Mouse (Mus musculus) forebrain, embryonic 10.5 days (tissue): ENCODE measurements around the gene Gm20696. TPM values are rescaled to one million over a fixed set of nuclear protein-coding genes. Genes with fewer than 3 reads are reported as not detected.

ENCODE experiments used
- DNase-seq: peaks from one replicate; pipeline ENCODE4 v3.0.0-alpha.2; 2017; ENCODE audit warnings: low spot score; ENCODE audit errors: extremely low spot score
- H3K27ac ChIP-seq: fragments of 300-500 bp; sonication (generic); 2 replicates; pipeline ENCODE4 v1.5.1; 2016; ENCODE audit warnings: mild to moderate bottlenecking
- H3K27me3 ChIP-seq: fragments of 300-500 bp; sonication (generic); 2 replicates; pipeline ENCODE4 v1.6.1; 2016; ENCODE audit warnings: mild to moderate bottlenecking; ENCODE audit not compliant: poor library complexity, severe bottlenecking
- H3K36me3 ChIP-seq: fragments of 300-500 bp; sonication (generic); replicated peaks from 2 replicates; pipeline ENCODE4 v1.6.1; 2016; ENCODE audit warnings: mild to moderate bottlenecking, moderate library complexity
- H3K4me1 ChIP-seq: fragments of 300-500 bp; sonication (generic); 2 replicates; pipeline ENCODE4 v1.6.1; 2016
- H3K4me3 ChIP-seq: fragments of 300-500 bp; sonication (generic); 2 replicates; pipeline ENCODE4 v1.5.1; 2016; ENCODE audit warnings: mild to moderate bottlenecking, moderate library complexity
- H3K9me3 ChIP-seq: fragments of 300-500 bp; sonication (generic); 2 replicates; pipeline ENCODE4 v1.6.1; 2016; ENCODE audit warnings: mild to moderate bottlenecking, moderate library complexity
- WGBS: fragments of 180-500 bp; shearing (Covaris S2); methylation state at CpG from one replicate; pipeline ENCODE4 v1.1.7; 2016; 5-methylcytosine and 5-hydroxymethylcytosine counted together
- polyA plus RNA-seq: library from polyadenylated mRNA; unstranded; fragments of >200 nt; fragmentation: Nextera tagmentation; extraction: Ambion mirVana; gene quantifications from 2 replicates; pipeline ENCODE4 v1.2.1, GENCODE M21; 2016

Gene Gm20696
- polyA plus RNA-seq, 1 experiment from 2014 or later = 3.6 TPM

DNA sequence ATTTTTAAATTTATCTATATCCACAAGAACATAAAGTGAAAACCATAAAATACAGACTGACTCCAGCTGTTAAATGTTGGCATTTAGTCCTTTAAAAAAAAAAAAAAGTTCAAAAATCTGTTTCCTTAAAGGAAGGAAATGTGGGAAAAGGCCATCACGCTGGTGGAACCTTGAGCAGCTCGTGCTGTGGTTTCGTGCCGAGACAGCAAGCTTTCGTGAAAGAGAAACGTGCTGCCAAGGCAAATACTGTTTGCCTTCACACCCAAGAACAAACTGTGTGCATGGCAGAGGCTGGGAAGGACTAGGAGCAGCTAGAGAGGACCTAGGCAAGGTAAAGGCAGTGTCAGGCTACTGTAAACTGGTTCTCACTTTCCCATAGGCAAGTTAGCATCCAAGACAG lies 329.0 kb downstream of the Gm20696 start:
- no peak overlapping the region for H3K4me3 ChIP-seq
- H3K27ac ChIP-seq = 0 out of 2 replicates have a peak overlapping the region, but pooled peaks have one; percentile 48
- H3K27me3 ChIP-seq = no peaks in the 10 kb centered on the region
- H3K4me1 ChIP-seq = peaks cover 33% of the 10 kb centered on the region
- H3K36me3 ChIP-seq = no peaks in the 10 kb centered on the region
- WGBS = 74% methylated on average over 6 of the region's 6 CpGs
- H3K9me3 ChIP-seq = no peaks in the 10 kb centered on the region
- no peak for DNase-seq

DNA sequence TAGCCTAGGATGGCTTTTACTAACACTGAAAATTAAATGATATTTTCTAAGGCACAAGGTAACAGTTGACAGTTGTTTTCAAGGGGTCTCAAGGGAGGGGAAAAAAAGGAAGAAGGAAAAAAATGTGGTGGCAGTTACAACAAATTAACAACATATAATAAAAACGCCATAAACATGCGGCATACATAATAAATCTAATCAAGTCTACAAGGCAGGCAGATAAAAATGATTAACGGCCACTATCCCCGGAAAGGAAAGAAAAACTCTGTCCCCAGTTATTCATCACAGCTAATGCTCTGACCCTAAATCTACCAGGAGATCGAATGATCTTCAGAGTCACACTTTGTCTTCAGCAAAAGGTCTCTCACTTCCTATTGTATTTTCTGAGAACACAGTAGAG lies 330.4 kb downstream of the Gm20696 start:
- Histone ChIP-seq H3K36me3 (no peaks in the 10 kb centered on the region), H3K9me3 (no peaks in the 10 kb centered on the region), H3K27ac (no peak overlapping the region), H3K4me1 (peaks cover 33% of the 10 kb centered on the region), H3K4me3 (no peak overlapping the region), H3K27me3 (no peaks in the 10 kb centered on the region)
- no peak for DNase-seq
- 73% methylated on average over 5 of the region's 5 CpGs for WGBS

DNA sequence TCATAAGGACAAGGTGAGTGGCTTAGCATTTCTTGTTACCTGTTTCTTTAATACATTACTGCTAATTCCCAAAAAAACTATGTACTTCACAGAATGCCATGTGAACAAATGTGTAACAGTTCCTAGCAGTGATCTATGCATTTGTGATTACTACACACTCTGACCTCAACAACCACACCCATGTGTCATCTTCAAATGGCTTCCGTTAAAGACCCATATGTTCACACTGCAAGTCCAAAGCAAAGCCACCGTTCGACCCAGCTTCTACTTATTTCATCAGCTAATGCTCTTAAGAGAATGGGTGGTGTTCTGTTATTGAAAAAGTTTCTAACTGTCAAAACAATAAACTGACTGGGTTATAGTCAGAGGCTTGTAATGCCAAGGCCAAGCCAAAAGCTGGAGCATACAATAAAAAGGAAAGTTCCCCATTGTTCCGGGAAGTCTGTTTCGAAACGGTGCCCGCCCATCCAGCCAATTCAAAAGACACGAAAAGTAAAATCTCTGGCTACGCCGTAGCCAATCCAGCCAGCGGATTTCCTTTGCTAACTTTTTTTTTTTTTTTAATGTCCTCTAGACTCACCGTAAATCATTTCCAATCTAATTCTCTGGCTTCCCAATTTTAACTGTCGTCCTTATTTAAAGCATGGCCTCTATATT lies 331.3 kb downstream of the Gm20696 start:
- WGBS = 94% methylated on average over 13 of the region's 13 CpGs
- H3K9me3 ChIP-seq = no peaks in the 10 kb centered on the region
- DNase-seq = no peak
- H3K36me3 ChIP-seq = no peaks in the 10 kb centered on the region
- no peak overlapping the region for H3K27ac ChIP-seq
- no peak overlapping the region for H3K4me3 ChIP-seq
- no peaks in the 10 kb centered on the region for H3K27me3 ChIP-seq
- peaks cover 33% of the 10 kb centered on the region for H3K4me1 ChIP-seq

DNA sequence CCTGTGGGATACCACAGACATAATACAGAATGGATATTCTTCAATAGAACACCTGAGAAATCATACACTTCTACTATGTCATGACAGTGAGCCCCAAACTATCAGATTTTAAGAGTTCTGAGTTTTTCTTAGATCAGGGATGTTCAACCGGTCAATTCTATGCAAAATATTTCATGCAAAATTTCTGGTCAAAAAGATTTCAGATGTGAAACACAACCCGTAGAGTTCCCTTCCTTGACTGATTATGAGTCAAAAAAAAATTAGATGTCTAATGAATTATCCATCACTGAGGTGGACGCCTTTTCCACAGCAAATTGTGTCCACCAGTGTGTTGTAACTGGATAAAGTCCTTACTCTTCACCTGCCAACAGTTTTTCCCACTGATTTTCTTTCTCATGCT lies 332.3 kb downstream of the Gm20696 start:
- WGBS = 93% methylated on average over 3 of the region's 3 CpGs
- peaks cover 34% of the 10 kb centered on the region for H3K4me1 ChIP-seq
- H3K27ac ChIP-seq = no peak overlapping the region
- H3K9me3 ChIP-seq = no peaks in the 10 kb centered on the region
- no peak overlapping the region for H3K4me3 ChIP-seq
- H3K36me3 ChIP-seq = no peaks in the 10 kb centered on the region
- DNase-seq = no peak
- no peaks in the 10 kb centered on the region for H3K27me3 ChIP-seq

DNA sequence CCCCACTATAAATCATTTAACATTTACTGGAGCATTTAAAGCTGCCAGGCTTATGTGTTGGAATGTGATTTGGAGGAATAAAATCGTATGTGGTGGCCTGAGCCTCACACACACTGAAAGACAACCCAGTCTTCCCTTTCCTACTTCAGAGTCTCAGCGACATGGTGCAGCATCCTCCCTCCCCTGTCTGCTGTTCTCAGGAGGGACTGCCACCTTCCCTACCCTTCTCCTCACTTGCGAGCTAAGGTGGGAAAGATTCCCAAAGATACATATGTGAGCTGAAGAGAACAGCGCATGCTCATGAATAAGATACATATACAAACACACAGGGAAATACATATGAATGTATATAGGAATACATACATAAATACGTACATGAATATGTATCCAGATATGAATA lies 333.5 kb downstream of the Gm20696 start:
- 90% methylated on average over 5 of the region's 5 CpGs for WGBS
- Histone ChIP-seq H3K4me3 (no peak overlapping the region), H3K9me3 (no peaks in the 10 kb centered on the region), H3K36me3 (no peaks in the 10 kb centered on the region), H3K27me3 (no peaks in the 10 kb centered on the region), H3K4me1 (peaks cover 33% of the 10 kb centered on the region), H3K27ac (no peak overlapping the region)
- DNase-seq = no peak

DNA sequence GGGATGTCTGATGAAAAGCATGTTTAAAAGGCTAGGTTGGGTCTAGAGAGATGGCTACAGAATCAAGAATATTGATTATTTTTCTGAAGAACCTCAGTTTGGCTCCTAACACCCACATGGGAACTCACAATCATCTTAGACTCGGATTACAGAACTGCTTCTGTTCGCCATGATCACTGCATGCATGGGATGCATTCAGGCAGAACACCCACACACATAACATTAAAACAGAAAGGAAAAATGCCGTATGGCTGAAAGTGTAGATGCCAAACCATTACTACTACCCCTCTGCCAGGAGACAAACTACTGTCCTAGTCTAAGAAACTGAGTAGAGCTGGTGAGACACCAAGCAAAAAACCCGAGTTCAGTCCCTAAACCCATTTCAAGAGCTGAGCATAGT lies 336.4 kb downstream of the Gm20696 start:
- no peaks in the 10 kb centered on the region for H3K9me3 ChIP-seq
- no peak overlapping the region for H3K4me3 ChIP-seq
- 87% methylated on average over 4 of the region's 4 CpGs for WGBS
- H3K27ac ChIP-seq = no peak overlapping the region
- no peaks in the 10 kb centered on the region for H3K36me3 ChIP-seq
- DNase-seq = no peak
- H3K27me3 ChIP-seq = no peaks in the 10 kb centered on the region
- H3K4me1 ChIP-seq = peaks cover 19% of the 10 kb centered on the region

DNA sequence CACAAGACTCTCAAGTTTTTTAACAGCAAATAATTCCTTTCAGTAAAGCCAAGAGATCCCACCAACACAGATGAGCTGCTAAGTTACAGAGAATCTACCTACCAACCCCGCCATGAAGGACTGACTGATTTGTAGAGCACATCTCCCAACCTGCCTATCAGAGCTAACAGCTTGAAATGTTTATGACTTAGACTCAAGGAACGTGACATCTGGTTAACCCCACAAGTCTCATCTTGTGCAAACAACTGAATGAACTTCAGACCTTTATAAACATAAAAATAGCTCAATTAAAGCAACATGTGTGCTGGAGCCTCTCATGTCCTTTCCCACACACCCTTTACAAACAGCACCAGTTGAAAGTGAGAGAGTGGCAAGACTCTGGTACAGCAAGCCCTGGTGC lies 338.0 kb downstream of the Gm20696 start:
- DNase-seq = no peak
- 70% methylated on average over 2 of the region's 2 CpGs for WGBS
- peak overlapping the region; percentile 35; the same call in 1 of the 2 replicates for H3K27ac ChIP-seq

DNA sequence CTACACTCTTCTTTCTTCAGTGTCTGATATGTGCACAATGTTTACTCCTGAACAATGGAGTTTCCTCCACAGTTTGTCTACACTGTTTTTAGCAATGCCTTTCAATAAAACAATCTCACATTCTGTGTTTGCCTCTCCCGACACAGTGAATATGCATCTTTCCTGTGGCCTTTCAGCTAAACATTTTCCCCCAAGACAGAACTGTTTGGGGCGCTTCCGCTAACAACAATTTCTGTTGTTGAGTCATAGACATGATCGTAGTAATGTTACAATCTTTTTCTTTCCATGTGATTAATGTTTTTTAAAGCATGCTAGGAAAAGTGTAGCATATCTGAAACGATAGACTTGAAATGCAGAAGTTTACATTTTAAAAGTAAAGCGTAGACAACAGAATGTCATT lies 338.5 kb downstream of the Gm20696 start:
- Histone ChIP-seq H3K9me3 (no peaks in the 10 kb centered on the region), H3K36me3 (no peaks in the 10 kb centered on the region), H3K27ac (no peak overlapping the region), H3K4me3 (no peak overlapping the region), H3K4me1 (peaks cover 19% of the 10 kb centered on the region), H3K27me3 (no peaks in the 10 kb centered on the region)
- 90% methylated on average over 6 of the region's 6 CpGs for WGBS
- no peak for DNase-seq

More for the DNA sequence above, 338.0 kb downstream of the Gm20696 start:
- Histone ChIP-seq H3K4me1 (peaks cover 19% of the 10 kb centered on the region), H3K9me3 (no peaks in the 10 kb centered on the region), H3K27me3 (no peaks in the 10 kb centered on the region), H3K4me3 (no peak overlapping the region), H3K36me3 (no peaks in the 10 kb centered on the region)

DNA sequence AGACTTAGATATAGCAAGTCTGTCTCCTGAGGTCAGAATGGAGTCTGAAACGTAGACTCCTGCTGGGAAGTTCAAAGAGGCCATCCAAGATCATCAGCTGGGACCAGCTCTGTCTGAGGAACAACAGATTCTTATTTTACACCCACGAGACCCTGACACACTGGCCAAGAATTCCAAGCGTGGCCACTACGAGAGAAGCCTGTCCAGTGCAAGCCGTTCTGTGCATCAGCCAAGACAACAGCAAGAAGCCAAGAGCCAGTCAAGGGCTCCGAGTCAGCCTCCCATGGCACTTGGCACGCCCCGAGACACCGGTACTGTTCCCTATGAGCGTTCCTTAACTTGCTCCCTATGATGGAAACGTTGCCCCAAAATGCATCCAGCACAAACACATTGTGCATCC lies 338.9 kb downstream of the Gm20696 start:
- no peaks in the 10 kb centered on the region for H3K9me3 ChIP-seq
- peaks cover 19% of the 10 kb centered on the region for H3K4me1 ChIP-seq
- 86% methylated on average over 11 of the region's 11 CpGs for WGBS
- H3K27ac ChIP-seq = no peak overlapping the region
- no peaks in the 10 kb centered on the region for H3K27me3 ChIP-seq
- no peaks in the 10 kb centered on the region for H3K36me3 ChIP-seq
- DNase-seq = no peak
- no peak overlapping the region for H3K4me3 ChIP-seq

DNA sequence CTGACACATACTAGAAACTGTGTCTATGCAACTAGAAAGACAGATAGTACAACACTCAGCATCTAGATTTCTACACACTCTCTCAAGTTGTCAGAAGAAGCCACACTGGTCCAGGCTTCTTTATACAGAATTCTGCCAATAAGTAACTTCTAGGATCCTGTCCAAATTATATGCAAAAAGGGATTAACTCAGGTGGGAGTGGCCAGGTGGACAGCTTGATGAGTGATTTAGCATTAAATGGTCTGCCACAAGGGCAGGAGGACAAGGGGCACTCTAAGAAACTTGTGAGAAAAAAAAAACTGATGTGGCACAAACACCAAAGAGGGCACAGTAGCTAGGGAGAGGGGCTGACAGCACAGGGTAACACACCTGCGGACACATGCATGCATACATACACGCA lies 340.7 kb downstream of the Gm20696 start:
- no peak for DNase-seq
- no peaks in the 10 kb centered on the region for H3K36me3 ChIP-seq
- no peaks in the 10 kb centered on the region for H3K9me3 ChIP-seq
- no peaks in the 10 kb centered on the region for H3K27me3 ChIP-seq
- no peak overlapping the region for H3K4me3 ChIP-seq
- no peak overlapping the region for H3K27ac ChIP-seq
- 89% methylated on average over 2 of the region's 2 CpGs for WGBS
- H3K4me1 ChIP-seq = peaks cover 28% of the 10 kb centered on the region

DNA sequence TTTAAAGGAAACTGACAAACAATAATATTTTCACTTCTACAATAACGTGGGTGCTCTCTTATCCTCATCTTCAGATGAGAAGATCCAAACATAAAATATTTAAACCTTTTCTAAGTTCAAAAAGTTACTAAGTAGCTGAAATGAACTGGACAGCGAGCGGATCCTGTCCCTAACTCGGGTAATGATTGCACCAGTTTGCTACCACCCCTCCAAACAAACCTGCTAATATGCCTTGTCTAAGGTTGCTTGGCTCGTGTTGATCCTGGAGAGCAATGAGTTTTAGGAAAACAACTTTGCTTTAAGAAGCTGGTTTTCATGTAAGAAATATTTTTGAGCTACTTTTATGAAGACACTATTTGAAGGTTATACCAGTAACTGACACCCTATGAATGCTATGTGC lies 341.1 kb downstream of the Gm20696 start:
- H3K4me3 ChIP-seq = no peak overlapping the region
- H3K36me3 ChIP-seq = no peaks in the 10 kb centered on the region
- no peaks in the 10 kb centered on the region for H3K9me3 ChIP-seq
- DNase-seq = no peak
- no peak overlapping the region for H3K27ac ChIP-seq
- WGBS = 90% methylated on average over 5 of the region's 5 CpGs
- peaks cover 32% of the 10 kb centered on the region for H3K4me1 ChIP-seq
- H3K27me3 ChIP-seq = no peaks in the 10 kb centered on the region

DNA sequence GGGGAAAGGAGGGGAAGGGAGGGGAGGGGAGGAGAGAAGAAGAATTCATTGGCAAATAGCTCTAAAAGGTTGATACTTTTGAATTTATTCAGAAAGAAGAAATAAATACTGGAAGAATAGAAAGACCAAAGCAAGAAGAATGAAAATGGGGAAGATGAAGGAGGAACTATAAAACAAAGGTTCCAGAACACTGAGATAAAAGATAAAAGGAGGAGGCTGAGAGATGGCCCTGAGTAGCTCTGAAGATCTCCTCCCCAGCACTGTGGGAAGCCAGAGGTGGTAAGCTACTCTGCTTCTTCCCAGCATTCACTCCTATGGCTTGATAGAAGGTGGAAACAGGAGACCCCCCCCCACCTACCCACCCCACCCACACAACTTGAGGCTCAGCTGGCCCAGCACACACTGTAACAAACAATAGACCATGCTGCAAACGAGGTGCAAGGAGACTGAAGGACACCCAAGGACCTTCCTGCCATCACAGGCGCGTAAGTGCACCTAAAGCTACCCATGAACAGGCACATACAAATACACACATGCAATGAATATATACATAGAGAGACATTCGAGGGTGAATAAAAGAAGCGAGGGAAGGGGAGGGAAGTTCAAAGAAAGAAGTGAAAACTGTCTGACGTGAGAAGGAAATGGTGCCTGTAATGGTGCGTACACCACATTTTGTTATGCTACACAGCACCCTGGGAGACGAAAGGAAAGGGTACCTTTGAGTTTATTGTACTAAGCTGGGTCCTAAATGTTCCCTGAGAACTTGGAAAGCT lies 344.3 kb downstream of the Gm20696 start:
- no peak for DNase-seq
- Histone ChIP-seq H3K9me3 (no peaks in the 10 kb centered on the region), H3K27ac (no peak overlapping the region), H3K27me3 (no peaks in the 10 kb centered on the region), H3K4me1 (peaks cover 26% of the 10 kb centered on the region), H3K4me3 (no peak overlapping the region), H3K36me3 (no peaks in the 10 kb centered on the region)
- 80% methylated on average over 8 of the region's 8 CpGs for WGBS

DNA sequence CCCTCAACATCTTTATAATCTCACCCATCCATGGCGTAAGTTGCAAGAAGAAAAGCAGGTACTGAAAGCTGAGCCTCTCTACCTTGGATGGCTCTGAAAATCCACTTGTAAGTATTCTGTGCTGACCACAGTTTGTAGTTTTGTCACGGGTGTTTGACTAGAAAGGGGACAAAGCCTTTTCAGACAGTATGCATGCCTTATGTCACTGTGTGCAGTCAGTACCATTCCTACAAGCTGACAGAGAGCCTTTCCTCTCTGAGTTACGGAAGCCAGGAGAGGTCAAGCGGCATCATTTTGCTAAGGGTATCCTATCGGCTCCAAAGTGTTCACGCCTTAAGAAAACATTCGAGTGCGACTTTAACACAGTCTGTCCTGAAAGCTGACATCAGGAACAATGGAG lies 346.2 kb downstream of the Gm20696 start:
- Histone ChIP-seq H3K27ac (0 out of 2 replicates have a peak overlapping the region, but pooled peaks have one; percentile 51), H3K36me3 (no peaks in the 10 kb centered on the region), H3K9me3 (no peaks in the 10 kb centered on the region), H3K4me3 (no peak overlapping the region), H3K4me1 (peaks cover 34% of the 10 kb centered on the region), H3K27me3 (no peaks in the 10 kb centered on the region)
- DNase-seq = no peak
- 81% methylated on average over 8 of the region's 8 CpGs for WGBS
